Mouse (Mus musculus) heart, adult 11 months (tissue): ENCODE measurements at regions not wholly inside any gene's neighbourhood (a gene's known extent, or its start where the extent isn't known, plus 50 kb on each side); places are given as distances from the start of the nearest gene placed in this dataset.

Experiments used
- DNase-seq: peaks from one replicate; pipeline ENCODE4 v3.0.0; 2022

GRCm38 (mm10) chr12:95619281-95619680, 72.7 kb upstream of the Flrt2 start:
- DNase-seq = peak; percentile 68

DNA sequence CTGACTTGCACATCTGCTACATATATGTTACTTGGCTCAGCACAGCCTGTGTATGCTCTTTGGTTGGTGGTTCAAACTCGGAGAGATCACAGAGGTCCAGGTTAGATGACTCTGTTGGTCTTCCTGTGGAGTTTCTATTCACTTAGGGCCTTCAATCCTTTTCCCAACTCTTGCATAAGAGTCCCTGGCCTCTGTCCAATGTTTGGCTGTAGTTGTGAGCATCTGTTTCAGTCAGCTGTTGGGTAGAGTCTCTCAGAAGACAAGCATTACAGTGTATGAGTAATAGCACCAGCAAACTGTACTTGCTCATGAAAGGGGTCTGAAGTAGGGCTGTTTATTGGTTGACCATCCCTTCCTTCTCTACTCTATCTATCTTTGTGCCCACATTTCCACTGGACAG, 61.0 kb upstream of the Flrt2 start:
- DNase-seq = peak; percentile 95

GRCm38 (mm10) chr12:95636647-95637046, 55.4 kb upstream of the Flrt2 start:
- no peak for DNase-seq

DNA sequence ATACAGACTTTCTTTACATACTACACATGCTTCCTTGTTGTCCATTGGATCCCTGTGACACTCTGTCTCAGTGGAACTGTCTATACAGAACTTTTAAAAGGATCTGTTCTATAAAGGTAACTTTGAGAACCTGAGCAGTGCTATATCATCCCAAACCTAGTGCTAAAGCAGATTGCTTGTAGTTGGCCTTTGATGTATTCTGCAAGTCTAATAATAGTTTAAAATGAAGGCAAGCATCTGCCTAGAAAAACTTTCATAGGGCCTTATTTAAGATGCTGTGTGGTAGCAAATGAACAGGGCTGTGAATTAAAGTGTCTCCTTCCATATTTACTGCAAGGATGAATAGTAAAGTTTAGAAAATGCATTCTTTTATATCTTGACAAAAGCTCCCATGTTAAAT, 52.1 kb upstream of the Flrt2 start:
- no peak for DNase-seq

DNA sequence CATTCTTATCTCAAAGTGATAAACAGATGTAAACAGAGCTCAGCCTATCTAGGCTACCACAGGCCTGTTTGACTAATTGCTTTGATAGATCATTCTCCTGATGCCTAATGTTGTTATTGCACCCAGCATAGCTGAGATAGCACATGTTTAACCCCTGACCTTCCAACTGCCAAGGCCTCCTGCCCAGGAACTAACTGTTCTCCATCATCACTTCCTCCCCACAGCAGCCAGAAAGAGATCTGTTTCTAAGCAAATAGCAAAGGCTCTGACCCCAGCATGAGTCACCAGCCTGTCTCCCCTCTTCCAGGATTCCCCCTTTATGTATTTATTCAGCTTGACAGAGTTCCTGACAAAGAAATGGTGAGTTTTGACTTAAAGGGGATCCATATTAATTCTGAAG, 50.4 kb upstream of the Flrt2 start:
- DNase-seq = no peak
